Mouse (Mus musculus): ENCODE measurements at regions not wholly inside any gene's neighbourhood (a gene's known extent, or its start where the extent isn't known, plus 50 kb on each side); places are given as distances from the start of the nearest gene placed in this dataset.

DNA sequence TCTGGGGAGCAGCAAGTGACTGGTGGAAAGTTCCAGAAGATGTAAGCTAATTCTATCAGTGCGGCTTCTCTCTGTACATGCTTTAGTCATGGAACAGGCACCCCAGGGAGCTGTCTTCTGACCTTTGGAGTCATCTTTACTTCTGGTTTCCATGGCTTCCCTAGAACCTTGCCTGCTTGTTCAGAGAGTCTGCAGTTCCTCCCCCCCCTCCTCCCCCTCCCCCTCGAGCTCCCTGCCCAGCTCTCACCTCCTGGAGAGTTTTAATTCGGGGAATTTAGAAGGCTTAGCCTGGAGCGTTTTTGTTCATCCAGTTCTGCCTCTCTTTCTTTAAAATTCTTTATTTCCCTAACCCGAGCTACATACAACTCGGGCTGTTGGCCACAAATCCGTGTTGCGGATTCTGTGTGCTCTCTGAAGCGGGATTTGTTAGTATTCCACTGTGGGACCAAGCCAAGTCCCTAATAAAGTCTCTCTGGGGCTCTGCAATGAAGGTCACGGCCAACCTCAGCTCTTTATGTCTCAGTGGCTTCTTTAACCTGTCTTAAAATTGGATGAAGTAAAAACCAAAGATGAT is 414.6 kb upstream of the Mki67 start:
- TF ChIP-seq CTCF (IDR thresholded peaks at IDR 0.05; ENCODE audit: borderline replicate concordance, insufficient read depth, low read length): no peak
- no peak for TF ChIP-seq POLR2A (IDR thresholded peaks at IDR 0.05; ENCODE audit: low read depth, low read length)
- H3K27ac ChIP-seq (ENCODE audit: insufficient read depth, low read length): no peak overlapping the region

GRCm38 (mm10) chr7:136132976-136133375 is 416.8 kb upstream of the Mki67 start:
- Histone ChIP-seq H3K4me3 (ENCODE audit: insufficient read depth, low read length) (no peak overlapping the region), H3K27ac (ENCODE audit: insufficient read depth, low read length) (no peak overlapping the region), H3K4me1 (ENCODE audit: control insufficient read depth, insufficient read depth, low read length) (no peaks in the 10 kb centered on the region)
- TF ChIP-seq POLR2A (IDR thresholded peaks at IDR 0.05; ENCODE audit: low read depth, low read length) (no peak), CTCF (IDR thresholded peaks at IDR 0.05; ENCODE audit: borderline replicate concordance, insufficient read depth, low read length) (no peak)

More for the DNA sequence above, 414.6 kb upstream of the Mki67 start:
- Histone ChIP-seq H3K4me1 (ENCODE audit: control insufficient read depth, insufficient read depth, low read length) (no peaks in the 10 kb centered on the region), H3K4me3 (ENCODE audit: insufficient read depth, low read length) (no peak overlapping the region)

DNA sequence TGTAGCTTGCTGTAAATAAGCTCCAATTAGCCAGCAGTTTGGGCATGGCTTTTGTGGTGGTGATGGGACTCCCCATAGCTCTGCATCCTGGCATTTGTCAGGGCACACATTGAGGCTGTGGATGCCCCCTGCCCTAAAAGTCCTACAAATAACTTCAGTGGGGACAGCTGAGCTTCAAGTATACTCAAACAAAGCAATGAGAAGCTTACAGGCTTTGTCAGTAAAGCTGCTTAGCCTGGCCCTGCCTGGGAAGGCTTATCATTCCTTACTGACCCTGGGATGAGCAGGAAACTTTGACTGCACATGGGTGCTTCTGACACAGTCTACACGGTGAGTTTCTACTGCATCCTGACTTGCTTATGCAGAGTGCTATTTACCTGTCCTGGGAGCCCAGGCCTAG is 420.5 kb upstream of the Mki67 start:
- no peaks in the 10 kb centered on the region for H3K4me1 ChIP-seq (ENCODE audit: control insufficient read depth, insufficient read depth, low read length)
- TF ChIP-seq CTCF (IDR thresholded peaks at IDR 0.05; ENCODE audit: borderline replicate concordance, insufficient read depth, low read length) (no peak), POLR2A (IDR thresholded peaks at IDR 0.05; ENCODE audit: low read depth, low read length) (no peak)
- H3K27ac ChIP-seq (ENCODE audit: insufficient read depth, low read length): no peak overlapping the region
- H3K4me3 ChIP-seq (ENCODE audit: insufficient read depth, low read length): no peak overlapping the region

DNA sequence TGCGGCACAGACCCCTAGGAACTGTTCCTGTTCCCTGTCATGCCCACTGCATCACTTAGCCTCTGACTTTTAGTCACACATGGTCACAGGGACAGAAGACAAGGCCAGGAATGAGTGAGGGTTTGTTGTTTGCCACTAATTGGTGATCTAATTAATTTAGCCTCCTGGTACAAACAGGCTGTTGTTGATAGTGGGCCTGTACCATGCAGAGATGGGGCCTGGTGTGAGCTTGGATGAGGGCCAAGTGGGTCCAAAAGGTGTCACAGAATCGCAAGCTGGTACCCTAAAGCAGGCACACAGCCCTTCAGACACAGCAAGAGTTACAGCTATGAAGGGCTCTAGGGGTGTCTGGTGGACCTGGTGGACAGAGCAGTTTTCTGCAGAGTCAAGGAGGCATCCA is 421.2 kb upstream of the Mki67 start:
- H3K4me3 ChIP-seq (ENCODE audit: insufficient read depth, low read length): no peak overlapping the region
- TF ChIP-seq POLR2A (IDR thresholded peaks at IDR 0.05; ENCODE audit: low read depth, low read length) (no peak), CTCF (IDR thresholded peaks at IDR 0.05; ENCODE audit: borderline replicate concordance, insufficient read depth, low read length) (no peak)
- H3K4me1 ChIP-seq (ENCODE audit: control insufficient read depth, insufficient read depth, low read length): no peaks in the 10 kb centered on the region
- H3K27ac ChIP-seq (ENCODE audit: insufficient read depth, low read length): no peak overlapping the region

GRCm38 (mm10) chr7:136137831-136138602 is 421.9 kb upstream of the Mki67 start:
- TF ChIP-seq POLR2A (IDR thresholded peaks at IDR 0.05; ENCODE audit: low read depth, low read length) (no peak), CTCF (IDR thresholded peaks at IDR 0.05; ENCODE audit: borderline replicate concordance, insufficient read depth, low read length) (no peak)
- no peaks in the 10 kb centered on the region for H3K4me1 ChIP-seq (ENCODE audit: control insufficient read depth, insufficient read depth, low read length)
- no peak overlapping the region for H3K27ac ChIP-seq (ENCODE audit: insufficient read depth, low read length)
- H3K4me3 ChIP-seq (ENCODE audit: insufficient read depth, low read length): no peak overlapping the region

GRCm38 (mm10) chr7:136142832-136143231 is 426.7 kb upstream of the Mki67 start:
- Histone ChIP-seq H3K27ac (ENCODE audit: insufficient read depth, low read length) (no peak overlapping the region), H3K4me1 (ENCODE audit: control insufficient read depth, insufficient read depth, low read length) (no peaks in the 10 kb centered on the region), H3K4me3 (ENCODE audit: insufficient read depth, low read length) (no peak overlapping the region)
- TF ChIP-seq POLR2A (IDR thresholded peaks at IDR 0.05; ENCODE audit: low read depth, low read length) (no peak), CTCF (IDR thresholded peaks at IDR 0.05; ENCODE audit: borderline replicate concordance, insufficient read depth, low read length) (no peak)

GRCm38 (mm10) chr7:136150196-136150595 is 434.0 kb upstream of the Mki67 start:
- no peak overlapping the region for H3K4me3 ChIP-seq (ENCODE audit: insufficient read depth, low read length)
- TF ChIP-seq POLR2A (IDR thresholded peaks at IDR 0.05; ENCODE audit: low read depth, low read length) (no peak), CTCF (IDR thresholded peaks at IDR 0.05; ENCODE audit: borderline replicate concordance, insufficient read depth, low read length) (no peak)
- no peaks in the 10 kb centered on the region for H3K4me1 ChIP-seq (ENCODE audit: control insufficient read depth, insufficient read depth, low read length)
- no peak overlapping the region for H3K27ac ChIP-seq (ENCODE audit: insufficient read depth, low read length)

GRCm38 (mm10) chr7:136151301-136151930 is 435.3 kb upstream of the Mki67 start:
- Histone ChIP-seq H3K4me3 (ENCODE audit: insufficient read depth, low read length) (no peak overlapping the region), H3K27ac (ENCODE audit: insufficient read depth, low read length) (no peak overlapping the region)
- TF ChIP-seq POLR2A (IDR thresholded peaks at IDR 0.05; ENCODE audit: low read depth, low read length): no peak
- no peak for TF ChIP-seq CTCF (IDR thresholded peaks at IDR 0.05; ENCODE audit: borderline replicate concordance, insufficient read depth, low read length)

DNA sequence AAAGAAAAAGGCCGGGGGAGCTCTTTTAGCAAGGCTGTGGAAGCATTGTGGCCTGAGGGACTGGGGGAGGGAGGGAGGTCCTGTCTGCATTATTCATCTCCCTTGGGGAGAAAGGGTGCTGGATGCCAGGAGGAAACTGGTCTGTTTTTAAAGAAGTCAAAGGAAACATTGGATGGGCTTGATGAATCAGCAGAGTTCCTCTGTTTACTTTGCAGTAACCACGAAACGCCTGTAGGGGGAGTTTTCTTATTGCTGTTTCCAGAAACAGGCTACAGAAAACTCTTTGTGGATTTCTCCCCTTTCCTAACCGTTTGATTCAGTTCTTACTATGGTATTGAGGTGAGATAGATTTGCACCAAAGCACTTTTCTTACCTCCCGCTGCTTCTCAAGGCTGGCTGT is 436.3 kb upstream of the Mki67 start:
- no peak overlapping the region for H3K27ac ChIP-seq (ENCODE audit: insufficient read depth, low read length)
- TF ChIP-seq POLR2A (IDR thresholded peaks at IDR 0.05; ENCODE audit: low read depth, low read length) (no peak), CTCF (IDR thresholded peaks at IDR 0.05; ENCODE audit: borderline replicate concordance, insufficient read depth, low read length) (no peak)
- no peak overlapping the region for H3K4me3 ChIP-seq (ENCODE audit: insufficient read depth, low read length)
- no peaks in the 10 kb centered on the region for H3K4me1 ChIP-seq (ENCODE audit: control insufficient read depth, insufficient read depth, low read length)

More at GRCm38 (mm10) chr7:136151301-136151930, 435.3 kb upstream of the Mki67 start:
- no peaks in the 10 kb centered on the region for H3K4me1 ChIP-seq (ENCODE audit: control insufficient read depth, insufficient read depth, low read length)

DNA sequence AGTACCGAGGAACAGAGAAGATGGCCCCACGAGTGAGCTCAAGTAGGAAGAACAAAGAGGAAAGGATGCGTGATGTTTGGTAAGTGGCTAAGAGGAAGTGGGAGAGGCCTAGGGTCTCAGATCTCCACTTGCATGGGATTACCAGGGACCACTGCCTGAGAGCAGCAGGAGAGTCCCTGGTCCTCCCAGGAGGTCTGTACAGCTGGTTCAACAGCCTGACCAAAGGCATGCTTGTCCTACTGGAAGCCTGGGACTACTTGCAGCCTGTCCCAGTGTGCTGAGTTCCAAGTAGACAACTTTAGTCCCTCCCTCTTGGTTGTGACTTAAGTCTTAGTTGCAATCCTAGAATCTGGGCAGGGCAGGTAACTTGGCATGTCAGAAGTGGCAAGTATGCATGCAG is 437.5 kb upstream of the Mki67 start:
- TF ChIP-seq CTCF (IDR thresholded peaks at IDR 0.05; ENCODE audit: borderline replicate concordance, insufficient read depth, low read length) (no peak), POLR2A (IDR thresholded peaks at IDR 0.05; ENCODE audit: low read depth, low read length) (no peak)
- Histone ChIP-seq H3K4me1 (ENCODE audit: control insufficient read depth, insufficient read depth, low read length) (no peaks in the 10 kb centered on the region), H3K4me3 (ENCODE audit: insufficient read depth, low read length) (no peak overlapping the region), H3K27ac (ENCODE audit: insufficient read depth, low read length) (no peak overlapping the region)

All from embryonic fibroblast, embryonic 13.5 days (primary cell).